Mouse (Mus musculus): ENCODE data around the gene Sh3d19. TPM values are rescaled to one million over a fixed set of nuclear protein-coding genes. Genes with fewer than 3 reads are reported as not detected.
A peak's percentile ranks its signal among the peaks of the same experiment; 100 is the strongest.
"Not testable (repeated sequence)": the region's sequence is repeated elsewhere in the genome, so short reads cannot be mapped to it uniquely, and the experiment has no call there.

Gene Sh3d19
- polyA plus RNA-seq, 2 experiments from 2014 or later: 1.5 to 2.8 TPM

- ATAC-seq: peak; percentile 68
Measured at GRCm38 (mm10) chr3:86103449-86104291, 132.8 kb downstream of the Sh3d19 start.

GRCm38 (mm10) chr3:86104433-86104832, 133.5 kb downstream of the Sh3d19 start:
- not testable (repeated sequence) for ATAC-seq

- no peak for ATAC-seq
Measured at GRCm38 (mm10) chr3:86104909-86105308, 134.0 kb downstream of the Sh3d19 start.

DNA sequence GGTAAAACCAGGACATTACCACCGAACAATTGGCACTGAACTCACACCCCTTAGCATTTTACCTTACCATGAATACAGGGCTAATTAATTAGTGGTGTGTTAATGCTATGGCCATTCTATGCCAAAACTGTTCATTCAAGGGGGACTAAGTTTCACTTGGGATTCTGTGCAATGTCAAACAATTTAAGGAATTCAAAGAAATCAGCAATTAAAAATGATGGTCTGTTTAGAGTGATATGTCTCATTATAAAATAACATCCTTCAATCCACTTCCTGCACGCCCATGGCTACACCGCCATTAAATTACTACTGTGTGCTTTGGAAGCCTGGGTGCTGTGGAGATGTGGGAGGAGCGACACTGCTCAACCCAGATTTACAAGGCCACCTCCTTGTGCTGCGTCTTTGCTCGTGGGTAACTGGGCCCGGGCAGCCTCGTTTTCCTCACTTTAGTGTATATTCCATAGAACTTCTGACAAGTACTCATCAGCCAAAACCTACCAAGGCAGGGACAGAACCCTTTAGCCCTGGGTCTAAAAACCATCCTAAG, 135.2 kb downstream of the Sh3d19 start:
- ATAC-seq: no peak

DNA sequence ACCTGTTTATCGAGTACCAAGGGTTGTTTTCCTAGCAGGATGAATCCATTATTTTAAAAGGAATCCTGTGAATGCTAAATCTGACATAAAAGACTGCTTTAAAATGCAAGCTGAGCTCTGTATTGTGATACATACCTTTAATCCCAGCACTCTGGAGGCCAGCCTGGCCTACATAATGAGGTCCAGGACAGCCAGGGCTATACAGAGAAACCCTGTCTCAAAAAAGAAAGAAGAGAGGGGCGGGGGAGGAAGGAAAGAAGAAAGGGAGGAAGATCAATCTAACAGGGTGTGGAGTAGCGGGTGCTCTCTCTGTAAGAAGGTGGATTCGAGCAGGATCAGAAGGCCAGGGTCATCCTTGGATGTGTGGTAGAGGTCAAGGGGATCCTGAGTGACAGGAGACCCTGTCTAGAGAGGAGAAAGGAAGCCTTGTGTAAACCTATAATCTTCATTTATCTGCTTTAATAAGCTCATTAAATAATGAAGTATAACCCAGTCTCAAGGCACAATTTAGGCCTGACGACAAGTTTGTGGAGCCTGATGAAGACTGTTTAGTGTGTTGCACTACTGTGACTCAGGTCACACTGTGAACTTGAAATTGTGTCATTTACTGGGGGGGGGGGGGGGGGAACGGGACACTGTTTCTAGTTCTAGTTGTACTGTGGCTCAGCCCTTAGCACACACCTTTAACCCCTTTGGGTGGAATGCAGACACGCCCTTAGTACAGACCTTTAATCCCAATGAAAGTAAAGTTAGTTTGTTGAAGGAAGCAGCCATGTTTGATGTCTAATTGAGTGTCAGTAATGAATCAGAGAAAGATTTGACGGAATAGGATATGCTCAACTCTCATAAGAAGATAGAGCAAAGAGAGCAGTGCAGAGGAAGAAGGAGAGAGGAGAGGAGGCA, 137.0 kb downstream of the Sh3d19 start:
- ATAC-seq: no peak

GRCm38 (mm10) chr3:86108576-86108975, 137.7 kb downstream of the Sh3d19 start:
- ATAC-seq: no peak

DNA sequence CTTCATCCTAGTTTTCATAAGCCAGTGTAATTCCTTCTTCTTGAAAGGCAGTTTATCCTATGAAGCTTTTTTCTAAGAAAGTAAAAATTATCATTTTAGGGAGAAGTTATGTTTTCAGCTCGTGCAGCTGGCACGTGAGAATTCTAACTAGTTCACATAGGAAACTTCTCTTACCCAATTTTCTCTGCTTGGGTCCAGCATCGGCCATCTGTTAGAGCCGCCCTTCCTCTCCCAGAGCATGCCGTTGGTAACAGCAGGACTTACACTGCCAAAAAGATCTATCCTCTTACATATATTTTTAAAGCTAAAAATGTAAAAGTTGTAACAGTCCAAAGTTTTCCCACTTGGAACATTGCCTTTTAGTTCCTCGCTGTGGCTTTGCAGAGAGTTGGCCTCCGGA, 138.2 kb downstream of the Sh3d19 start:
- ATAC-seq: no peak

- ATAC-seq: peak; percentile 72
Measured at GRCm38 (mm10) chr3:86110077-86110476, 139.2 kb downstream of the Sh3d19 start.

DNA sequence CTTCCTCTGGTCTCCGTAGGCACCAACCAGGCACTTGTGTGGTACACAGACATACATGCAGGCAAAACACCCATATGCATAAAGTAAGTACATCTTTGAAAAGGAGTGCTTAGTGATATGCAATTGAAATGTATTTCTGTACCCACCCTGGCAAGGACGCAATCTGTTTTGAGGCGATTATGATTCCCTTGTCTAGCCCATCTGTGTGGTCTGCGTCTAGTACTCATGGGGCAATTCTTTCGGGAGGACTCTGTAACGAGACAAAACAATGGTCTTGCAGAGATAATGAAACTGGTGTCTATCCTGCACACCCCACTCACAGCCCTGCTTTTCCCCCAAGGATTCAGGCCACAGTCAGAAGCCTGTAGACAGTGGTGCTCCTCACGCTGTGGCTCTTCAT, 141.9 kb downstream of the Sh3d19 start:
- no peak for ATAC-seq

DNA sequence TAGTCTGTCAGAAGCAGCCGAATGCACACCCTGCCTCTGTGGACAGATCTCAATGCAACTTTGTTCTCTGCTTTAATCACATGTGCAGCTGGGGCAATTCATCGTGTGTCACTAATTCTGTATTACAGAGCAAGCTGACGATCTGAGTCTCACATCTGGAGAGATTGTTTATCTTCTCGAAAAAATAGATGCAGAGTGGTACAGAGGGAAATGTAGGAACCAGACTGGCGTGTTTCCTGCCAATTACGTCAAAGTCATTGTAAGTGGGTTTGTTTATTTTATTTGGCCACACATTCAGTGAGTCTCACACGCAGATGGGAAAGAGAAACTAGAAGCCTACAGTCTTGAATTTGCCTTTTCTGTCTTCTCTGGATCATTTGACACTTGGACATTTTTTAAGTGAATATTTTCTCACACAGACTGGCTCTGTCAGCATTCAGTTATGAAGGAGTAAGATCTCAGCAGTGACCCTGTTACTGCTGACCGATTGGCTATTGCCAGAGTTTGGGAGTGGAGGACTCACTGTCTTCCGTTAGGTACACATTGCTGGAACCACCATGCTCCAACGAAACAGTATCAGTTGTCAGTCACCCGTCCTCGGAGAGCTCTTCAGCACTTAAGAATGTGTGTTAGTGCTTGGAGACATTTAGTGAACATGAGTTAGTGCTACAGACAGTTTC, 143.9 kb downstream of the Sh3d19 start:
- ATAC-seq: no peak

- no peak for ATAC-seq
Measured at GRCm38 (mm10) chr3:86116951-86117350, 146.0 kb downstream of the Sh3d19 start.

DNA sequence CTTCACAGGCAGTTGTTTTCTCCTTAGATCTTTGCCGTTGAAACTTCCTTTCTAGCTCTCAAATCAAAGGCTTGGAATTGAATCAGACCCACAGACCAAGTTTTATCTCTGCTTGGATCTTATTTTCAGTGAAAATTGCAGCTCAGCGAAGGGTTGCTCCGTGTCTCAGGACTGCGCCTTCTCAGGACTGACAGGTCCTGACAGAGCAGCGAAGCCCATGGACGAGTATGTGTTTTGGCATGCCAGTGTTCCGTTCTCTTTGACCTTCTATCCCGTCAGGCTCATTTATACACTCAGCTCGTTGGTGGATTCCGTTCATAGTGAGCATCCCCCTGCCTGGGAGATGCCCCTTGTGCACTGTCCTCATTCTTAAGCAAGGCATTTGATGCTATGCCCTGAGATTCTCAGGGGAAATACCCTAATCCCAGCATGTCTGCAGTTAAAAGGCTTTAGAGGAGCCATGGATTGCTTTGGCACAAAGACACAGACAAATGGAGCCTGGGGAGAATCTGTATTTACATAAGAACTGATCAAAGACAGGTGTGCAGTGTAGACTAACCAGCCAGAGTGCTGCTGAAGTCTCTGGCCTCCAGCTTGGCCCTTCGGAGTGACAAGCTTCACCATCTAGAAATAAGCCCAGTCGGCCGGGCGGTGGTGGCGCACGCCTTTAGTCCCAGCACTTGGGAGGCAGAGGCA, 148.5 kb downstream of the Sh3d19 start:
- ATAC-seq: no peak

DNA sequence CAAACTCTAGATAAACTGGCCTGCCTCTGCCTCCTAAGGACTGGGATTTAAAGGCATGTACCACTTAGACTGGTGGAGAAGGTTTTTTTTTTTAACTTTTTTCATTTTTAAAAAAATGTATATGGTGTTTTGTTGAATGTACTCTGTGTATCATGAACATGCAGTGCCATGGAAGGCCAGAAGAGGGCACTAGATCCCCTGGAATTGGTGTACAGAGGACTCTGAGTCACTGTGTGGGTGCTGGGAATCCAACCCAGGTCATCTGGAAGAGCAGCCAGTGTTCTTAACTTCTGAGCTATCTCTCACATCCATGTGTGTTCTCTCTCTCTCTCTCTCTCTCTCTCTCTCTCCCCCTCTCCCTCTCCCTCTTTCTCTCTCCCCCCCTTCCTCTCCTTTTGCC, 151.2 kb downstream of the Sh3d19 start:
- ATAC-seq: no peak

GRCm38 (mm10) chr3:86123251-86123746, 152.4 kb downstream of the Sh3d19 start:
- no peak for ATAC-seq

GRCm38 (mm10) chr3:86129757-86130156, 158.8 kb downstream of the Sh3d19 start:
- peak; percentile 46 for ATAC-seq

GRCm38 (mm10) chr3:86134939-86135638, 164.2 kb downstream of the Sh3d19 start:
- ATAC-seq: no peak

GRCm38 (mm10) chr3:86135886-86136563, 165.1 kb downstream of the Sh3d19 start:
- ATAC-seq: no peak

DNA sequence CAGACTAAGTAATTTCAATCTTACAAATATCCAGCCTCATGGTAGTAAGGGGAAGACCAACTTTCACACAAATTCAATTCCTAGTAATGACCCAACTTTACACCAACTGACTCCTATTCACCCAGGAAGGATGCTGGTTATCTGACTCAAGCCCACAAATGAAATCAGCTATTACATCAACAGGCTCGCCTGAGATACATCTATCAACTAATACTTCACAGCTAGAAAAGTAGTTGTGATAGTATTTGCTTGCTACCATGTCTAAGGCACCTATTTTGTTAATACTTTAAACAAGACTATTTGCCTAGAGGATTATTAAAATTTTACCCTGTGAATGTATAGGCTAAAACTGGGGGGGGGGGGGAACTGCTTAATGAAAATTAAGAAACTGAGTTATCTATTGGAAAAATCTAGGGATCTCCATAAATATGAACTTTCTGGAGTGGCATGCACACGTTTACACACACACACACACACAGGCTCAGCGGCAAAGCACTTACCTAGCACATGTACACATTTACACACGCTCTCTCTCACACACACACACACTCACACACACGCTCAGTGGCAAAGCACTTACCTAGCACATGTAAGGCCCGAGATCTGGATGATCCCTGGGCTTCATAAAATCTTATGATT, 166.1 kb downstream of the Sh3d19 start:
- ATAC-seq: no peak

GRCm38 (mm10) chr3:86139660-86140059, 168.8 kb downstream of the Sh3d19 start:
- no peak for ATAC-seq

DNA sequence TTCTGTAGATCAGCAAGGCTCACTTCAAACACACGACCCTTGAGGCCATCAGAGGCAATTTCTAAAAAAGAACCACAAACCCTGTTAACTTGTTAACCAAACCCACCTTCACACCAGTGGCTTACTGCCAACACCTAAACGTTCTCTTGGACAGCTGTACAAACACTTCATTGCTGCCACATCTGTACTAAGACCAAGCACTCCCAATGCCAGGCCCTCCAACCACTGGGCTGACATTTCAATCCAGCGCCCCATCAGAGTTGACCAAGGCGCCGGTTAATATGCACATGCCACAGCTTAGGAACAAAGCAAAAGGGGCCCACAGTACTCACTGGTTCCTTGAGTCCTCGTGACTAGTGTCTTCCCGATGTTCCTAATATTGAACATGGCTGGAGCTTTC, 170.5 kb downstream of the Sh3d19 start:
- ATAC-seq: no peak
